Mouse (Mus musculus) spleen, postnatal 10 days (tissue): Measurements from ENCODE around the gene Castor2.

Source experiments
- DNase-seq, 2 experiments: peaks; one replicate each; pipeline ENCODE4 v3.0.0; 2021 to 2022; ENCODE audit warnings: low spot score in 2 of 2

Castor2 gene

GRCm38 (mm10) chr5:134102720-134103119, 3.2 kb downstream of the Castor2 start:
- DNase-seq: no peak

- no peak for DNase-seq
Measured at GRCm38 (mm10) chr5:134105829-134106228, 6.3 kb downstream of the Castor2 start.

GRCm38 (mm10) chr5:134114981-134115380, 15.5 kb downstream of the Castor2 start:
- DNase-seq: no peak

- DNase-seq: no peak
Measured at GRCm38 (mm10) chr5:134115639-134116259, 16.2 kb downstream of the Castor2 start.

- DNase-seq: no peak
Measured at GRCm38 (mm10) chr5:134118798-134119407, 19.4 kb downstream of the Castor2 start.

GRCm38 (mm10) chr5:134119481-134120120, 20.1 kb downstream of the Castor2 start:
- DNase-seq: no peak

- no peak for DNase-seq
Measured at GRCm38 (mm10) chr5:134120135-134120534, 20.6 kb downstream of the Castor2 start.

GRCm38 (mm10) chr5:134121138-134121892, 21.8 kb downstream of the Castor2 start:
- DNase-seq: no peak

- no peak for DNase-seq
Measured at GRCm38 (mm10) chr5:134121893-134122259, 22.4 kb downstream of the Castor2 start.

GRCm38 (mm10) chr5:134123846-134124245, 24.3 kb downstream of the Castor2 start:
- DNase-seq: no peak

GRCm38 (mm10) chr5:134126232-134126631, 26.7 kb downstream of the Castor2 start:
- no peak for DNase-seq

- DNase-seq: no peak
Measured at GRCm38 (mm10) chr5:134131586-134131985, 32.1 kb downstream of the Castor2 start.

GRCm38 (mm10) chr5:134136022-134136421, 36.5 kb downstream of the Castor2 start:
- DNase-seq: no peak

GRCm38 (mm10) chr5:134137933-134138332, 38.4 kb downstream of the Castor2 start:
- DNase-seq: no peak

- DNase-seq: no peak
Measured at GRCm38 (mm10) chr5:134139429-134139828, 39.9 kb downstream of the Castor2 start.

- DNase-seq: no peak
Measured at GRCm38 (mm10) chr5:134141236-134141635, 41.7 kb downstream of the Castor2 start.

- DNase-seq: no peak
Measured at GRCm38 (mm10) chr5:134142381-134142780, 42.9 kb downstream of the Castor2 start.

GRCm38 (mm10) chr5:134144986-134145385, 45.5 kb downstream of the Castor2 start:
- no peak for DNase-seq

- DNase-seq: no peak
Measured at GRCm38 (mm10) chr5:134147194-134147753, 47.8 kb downstream of the Castor2 start.

GRCm38 (mm10) chr5:134148153-134148552, 48.6 kb downstream of the Castor2 start:
- DNase-seq: no peak

GRCm38 (mm10) chr5:134151895-134152294, 52.4 kb downstream of the Castor2 start:
- DNase-seq: no peak

GRCm38 (mm10) chr5:134155916-134156466, 56.5 kb downstream of the Castor2 start:
- DNase-seq: no peak
